Mouse (Mus musculus) embryo, embryonic 11 days (tissue): ENCODE measurements around the gene Lmbr1l.
"Not testable (repeated sequence)": the region's sequence is repeated elsewhere in the genome, so short reads cannot be mapped to it uniquely, and the experiment has no call there.

Source experiments
- DNase-seq: peaks from one replicate; pipeline ENCODE4 v3.0.0-alpha.2; 2015

The Lmbr1l gene

DNA sequence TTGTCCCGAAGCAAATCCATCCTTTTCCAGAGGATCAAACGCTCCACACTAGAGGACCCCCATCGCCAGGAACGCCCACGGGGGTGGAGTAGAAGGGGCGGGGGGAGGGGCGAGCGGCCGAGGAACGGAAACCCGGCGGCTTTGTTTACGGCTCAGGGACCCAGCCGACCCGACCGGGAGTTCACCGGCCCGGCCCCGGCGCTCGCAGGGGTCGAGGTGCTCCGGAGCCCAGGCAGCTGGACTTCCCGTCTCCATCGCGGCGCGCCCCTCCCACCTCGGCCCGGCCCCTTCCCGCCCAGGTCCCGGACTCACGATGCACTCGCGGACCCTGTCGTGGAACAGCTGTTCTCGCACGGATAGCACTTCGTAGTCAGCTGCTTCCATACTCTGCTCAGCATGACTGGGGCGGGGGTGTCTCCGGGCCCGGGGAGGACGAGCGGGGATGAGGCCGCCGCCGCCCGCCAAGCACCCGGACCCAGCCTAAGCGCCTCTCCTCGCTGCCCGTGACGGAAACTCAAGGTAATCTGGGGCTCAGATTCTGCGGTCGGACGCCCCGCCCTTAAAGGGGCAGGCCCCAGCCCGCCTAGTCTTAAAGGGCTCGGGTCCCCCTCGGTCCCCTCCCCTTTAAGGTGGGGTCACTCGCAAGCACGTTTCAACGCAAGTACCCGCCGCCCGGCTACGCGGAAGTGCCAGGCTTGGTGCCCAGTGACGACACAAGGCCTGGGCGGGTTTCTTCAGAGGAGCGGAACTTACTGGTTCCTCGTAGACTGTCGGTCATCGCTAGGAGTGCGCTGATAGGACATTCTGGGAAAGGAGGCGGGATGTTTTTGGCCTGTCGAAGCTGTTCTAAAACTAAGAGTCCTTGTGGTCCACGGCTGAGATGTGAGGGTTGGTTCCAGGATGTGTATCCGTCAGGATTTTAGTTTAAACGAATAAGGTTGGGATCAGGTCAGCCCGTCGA lies at the start of gene Lmbr1l:
Gene Lmbr1l, minus strand, starts transcription at position 694 of the 961 bp plus-strand sequence.
- peak; percentile 100 for DNase-seq

GRCm38 (mm10) chr15:98959531-98959930 lies 41.5 kb upstream of the Lmbr1l start:
- DNase-seq, result no peak

DNA sequence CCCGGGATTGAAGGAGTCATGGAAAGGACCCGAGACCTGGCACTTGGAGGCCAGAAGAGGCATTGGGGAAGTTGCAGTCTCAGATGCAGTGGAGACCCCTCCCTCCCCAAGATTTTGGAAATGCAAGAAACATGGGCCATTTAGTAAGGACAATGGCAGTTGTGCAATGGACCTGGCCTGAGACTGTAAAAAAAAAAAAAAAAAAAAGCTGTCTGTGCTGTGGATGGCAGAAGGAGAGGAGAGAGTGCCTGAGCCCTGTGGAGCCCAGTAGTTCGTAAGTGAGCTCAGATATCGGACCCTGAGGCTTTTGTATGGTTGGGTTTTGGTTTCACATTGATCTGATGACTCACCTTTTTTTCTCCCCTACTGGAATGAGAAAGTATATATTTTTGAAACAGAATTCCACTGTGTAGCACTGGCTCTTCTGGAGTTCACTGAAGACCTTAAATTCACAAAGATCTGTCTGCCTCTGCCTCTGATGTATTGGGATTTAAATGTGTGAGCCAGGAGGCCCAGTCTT lies 40.9 kb upstream of the Lmbr1l start:
- no peak for DNase-seq

DNA sequence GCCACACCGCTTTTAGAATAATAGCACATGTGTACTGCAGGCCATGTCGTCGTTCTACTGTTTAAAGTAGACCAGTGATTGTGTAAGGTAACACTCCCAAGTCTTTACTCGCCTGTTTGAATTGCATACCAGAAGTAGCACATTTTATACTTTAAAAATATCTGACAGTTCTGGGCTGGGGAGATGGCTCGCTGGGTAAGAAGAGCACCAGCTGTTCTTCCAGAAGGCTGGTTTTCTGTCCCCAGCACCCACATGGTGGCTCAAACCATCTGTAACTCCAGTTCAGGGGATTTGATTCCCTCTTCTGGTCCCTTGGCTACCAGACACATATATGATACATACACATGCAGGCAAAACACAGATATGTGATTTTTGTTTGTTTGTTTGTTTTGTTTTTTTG lies 39.4 kb upstream of the Lmbr1l start:
- no peak for DNase-seq

DNA sequence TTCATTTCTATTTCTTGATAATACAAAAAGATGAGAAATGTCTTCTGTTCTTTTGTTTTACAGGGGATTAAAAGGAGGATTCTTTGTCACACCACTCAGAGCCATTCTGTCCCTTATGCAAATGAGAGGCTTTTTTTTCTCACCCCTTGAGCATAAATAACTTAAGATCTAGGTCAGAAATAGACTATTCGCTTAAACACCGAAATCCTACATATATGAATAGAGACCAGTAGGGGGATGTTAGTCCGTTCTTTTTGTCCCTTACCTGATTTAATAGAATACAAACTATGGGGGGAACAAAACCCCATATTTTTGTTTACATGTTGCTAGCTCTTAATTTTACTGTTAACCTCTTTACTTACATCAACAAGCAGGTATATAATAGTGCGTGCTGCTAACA lies 38.0 kb upstream of the Lmbr1l start:
- DNase-seq, result no peak

DNA sequence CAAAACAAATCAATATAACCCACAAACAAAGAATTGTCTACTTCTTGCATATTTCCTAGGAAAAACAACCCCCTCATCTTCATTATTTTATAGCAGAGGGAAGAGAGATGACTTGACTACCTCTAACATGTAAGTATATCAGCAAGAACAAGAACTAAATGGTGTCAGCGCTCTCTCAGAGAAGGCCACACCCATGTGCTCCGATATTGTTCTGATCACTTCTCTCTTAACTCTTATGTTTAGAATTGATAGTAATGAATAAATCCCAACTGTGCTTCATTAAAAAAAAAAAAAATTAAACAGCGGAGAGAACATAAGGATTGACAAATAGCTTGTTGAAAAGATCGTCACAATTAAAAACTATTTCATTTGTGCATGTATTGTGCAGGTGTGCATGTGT lies 37.3 kb upstream of the Lmbr1l start:
- DNase-seq, result no peak

DNA sequence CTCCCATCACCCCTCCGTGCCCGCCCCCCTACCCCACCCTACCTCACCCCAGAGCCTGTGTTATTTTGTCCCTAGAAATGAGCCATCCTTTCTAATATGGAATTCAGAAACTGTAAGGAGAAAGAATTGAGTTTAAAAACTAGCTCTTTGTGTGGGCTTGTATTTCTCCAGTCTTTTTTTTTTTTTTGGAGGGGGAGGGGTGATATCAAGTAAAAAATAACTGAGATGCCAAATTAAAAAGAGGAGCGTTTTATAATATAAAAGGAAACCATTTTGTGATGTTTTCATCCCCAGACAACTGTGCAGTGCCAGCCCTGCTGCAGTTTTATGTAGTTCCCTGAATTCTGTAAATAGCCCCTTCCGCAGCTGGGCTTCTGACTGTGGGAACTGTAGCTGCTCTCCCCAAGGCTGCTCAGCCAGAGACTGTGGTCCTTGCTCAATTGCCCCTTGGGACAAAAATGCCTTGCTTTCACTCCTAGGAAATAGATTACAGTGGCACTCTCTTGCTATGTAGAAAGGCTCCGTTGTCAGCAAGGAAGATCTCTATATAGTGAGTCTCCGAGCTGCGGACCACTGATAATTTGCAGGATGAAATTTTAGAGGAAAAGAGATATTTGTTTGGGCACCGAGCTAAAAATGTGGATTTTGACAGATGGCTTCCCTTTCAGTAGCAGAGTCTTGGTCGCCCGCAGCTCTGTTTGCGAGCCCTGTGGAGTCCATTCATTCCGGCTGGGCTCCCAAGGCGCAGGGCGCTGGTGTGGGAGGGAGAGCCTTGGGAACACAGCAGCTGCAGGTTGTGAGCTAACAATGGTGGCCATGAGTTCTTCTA lies 36.6 kb upstream of the Lmbr1l start:
- peak; percentile 77 for DNase-seq

GRCm38 (mm10) chr15:98953401-98954356 lies 35.6 kb upstream of the Lmbr1l start, which contains the start of the genes Gm49450 and Tuba1a:
Gm49450 (minus strand) TSS chr15:98953551.
Tuba1a (minus strand) TSS chr15:98953703.
- DNase-seq, result peak; percentile 97

- DNase-seq, result peak; percentile 91
Measured at GRCm38 (mm10) chr15:98952751-98953400, 34.8 kb upstream of the Lmbr1l start.

DNA sequence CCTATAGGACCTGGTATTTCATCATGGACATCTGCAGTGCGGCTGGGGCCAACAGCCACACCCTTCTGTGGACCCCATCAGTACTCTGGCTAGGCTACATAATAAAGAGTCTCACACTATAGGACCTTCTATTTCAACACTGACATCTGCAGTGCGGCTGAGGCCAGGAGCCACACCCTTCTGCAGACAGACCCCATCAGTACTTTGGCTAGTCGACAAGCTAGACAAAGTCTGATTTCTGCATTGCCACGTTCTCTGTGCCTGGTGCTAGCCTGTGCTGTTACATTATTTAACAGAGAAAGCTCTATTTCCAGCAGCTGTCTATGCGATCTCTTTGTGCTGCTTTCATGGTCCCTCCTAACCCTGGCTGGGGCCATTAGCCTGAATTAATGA lies 34.0 kb upstream of the Lmbr1l start:
- DNase-seq, result peak; percentile 36

- not testable (repeated sequence) for DNase-seq
Measured at GRCm38 (mm10) chr15:98951122-98952062, 33.4 kb upstream of the Lmbr1l start.

GRCm38 (mm10) chr15:98949607-98949892 lies 31.5 kb upstream of the Lmbr1l start:
- no peak for DNase-seq

- no peak for DNase-seq
Measured at GRCm38 (mm10) chr15:98948857-98949606, 31.0 kb upstream of the Lmbr1l start.

GRCm38 (mm10) chr15:98948382-98948781 lies 30.4 kb upstream of the Lmbr1l start:
- no peak for DNase-seq

DNA sequence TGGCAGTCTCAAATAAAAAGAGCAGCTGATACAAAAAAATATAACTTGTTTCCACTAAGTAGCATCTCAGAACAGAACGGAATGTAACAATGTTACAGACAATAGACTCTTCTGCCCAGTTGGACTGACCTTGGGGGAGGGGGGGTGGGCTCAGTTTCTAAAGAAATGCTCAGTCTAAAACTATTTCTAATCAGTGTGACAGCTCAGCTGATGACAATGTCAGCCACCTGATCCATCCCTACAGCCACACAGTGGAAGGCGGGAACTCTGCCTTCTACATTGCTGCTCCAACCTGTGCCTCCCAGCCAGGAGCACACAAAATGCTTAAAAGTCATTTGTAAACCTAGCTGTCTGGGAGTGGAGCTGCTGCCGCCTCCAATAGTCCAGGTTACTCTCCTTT lies 29.9 kb upstream of the Lmbr1l start:
- no peak for DNase-seq

GRCm38 (mm10) chr15:98943133-98943532 lies 25.1 kb upstream of the Lmbr1l start:
- no peak for DNase-seq

GRCm38 (mm10) chr15:98942081-98942480 lies 24.1 kb upstream of the Lmbr1l start:
- no peak for DNase-seq

DNA sequence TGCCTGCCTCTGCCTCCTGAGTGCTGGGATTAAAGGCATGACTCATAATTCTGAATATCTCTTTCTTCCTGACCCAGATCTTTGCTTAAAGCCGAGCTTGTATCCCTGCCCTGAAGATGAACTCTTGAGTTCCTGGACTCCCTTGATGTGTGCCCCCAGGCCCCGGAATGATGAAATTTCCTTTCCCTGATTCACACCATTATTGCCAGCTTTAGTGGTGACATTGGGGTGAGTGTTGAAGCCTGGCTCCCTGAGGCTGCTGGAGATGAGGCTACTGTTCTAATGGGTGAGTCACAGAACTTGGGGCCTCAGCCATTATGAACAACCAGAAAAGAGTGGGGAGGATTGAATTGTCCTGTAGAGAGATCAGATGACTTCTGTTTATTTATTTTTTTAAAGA lies 23.5 kb upstream of the Lmbr1l start:
- DNase-seq, result no peak

DNA sequence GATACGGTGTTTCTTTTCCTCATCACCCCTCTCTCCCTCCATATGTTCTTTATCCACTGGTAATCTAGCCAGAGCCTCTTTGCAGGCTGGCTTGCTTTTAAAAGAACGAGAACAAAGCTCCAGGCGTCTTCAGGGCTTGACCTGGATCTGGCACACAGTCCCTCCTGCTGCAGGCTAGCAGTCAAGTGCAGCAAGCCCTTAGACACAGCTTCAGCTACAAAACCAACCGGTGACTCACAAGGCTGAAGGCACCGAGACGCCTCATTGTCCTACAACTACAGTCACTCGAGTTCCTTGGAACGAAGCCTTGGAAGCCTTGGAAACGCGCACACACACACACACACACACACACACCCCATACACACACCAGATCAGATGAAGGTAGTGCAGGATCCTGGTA lies 22.8 kb upstream of the Lmbr1l start:
- no peak for DNase-seq
